Mouse (Mus musculus) C3H10T1/2 (cell line): ENCODE results near the gene Defb20. TPM values are rescaled to one million over a fixed set of nuclear protein-coding genes. Genes with fewer than 3 reads are reported as not detected.

ENCODE experiments used
- polyA plus RNA-seq, 2 experiments: library from polyadenylated mRNA; unstranded; fragments of >200 nt; fragmentation: generic; extraction: Trizol; gene quantifications; one replicate each; pipeline ENCODE4 v1.2.1; 2012; ENCODE audit warnings: missing spikeins in 2 of 2

Gene Defb20
- not detected for polyA plus RNA-seq

GRCm38 (mm10) chr2:152476763-152477162 is at the start of gene Defb20:
Gene Defb20, plus strand, starts transcription at chr2:152477063.

GRCm38 (mm10) chr2:152464570-152465150 is 12.2 kb upstream of the Defb20 start, which contains the start of gene Defb23:
Gene Defb23, minus strand, starts transcription at chr2:152464620.

GRCm38 (mm10) chr2:152490038-152490437 is 13.2 kb downstream of the Defb20 start, which contains the start of gene Defb22:
Gene Defb22, minus strand, starts transcription at chr2:152490138.

GRCm38 (mm10) chr2:152511592-152511991 is 34.7 kb downstream of the Defb20 start, which contains the start of gene Defb26:
Gene Defb26, minus strand, starts transcription at chr2:152511692.

GRCm38 (mm10) chr2:152517981-152518380 is 41.1 kb downstream of the Defb20 start, which contains the start of gene Defb28:
Gene Defb28, plus strand, starts transcription at chr2:152518255.

Other genes starting within 250 kb of the Defb20 start
- gene Tbc1d20, start 183.2 kb upstream of the Defb20 start, polyA plus RNA-seq = 10 to 100 TPM; 19.4 to 42.5 TPM
- 10 to 100 TPM; 59.3 to 79.2 TPM for gene Rbck1, start 144.4 kb upstream of the Defb20 start, polyA plus RNA-seq
- 1 to 10 TPM; 3.7 to 5.4 TPM for gene Trib3, start 133.0 kb upstream of the Defb20 start, polyA plus RNA-seq
- not detected for gene Nrsn2, start 100.4 kb upstream of the Defb20 start, polyA plus RNA-seq
- gene Sox12, start 79.0 kb upstream of the Defb20 start, polyA plus RNA-seq = 1 to 10 TPM; 6.7 to 9.7 TPM
- gene Zcchc3, start 62.0 kb upstream of the Defb20 start, polyA plus RNA-seq = under 1 TPM; 0.26 to 0.84 TPM
- gene 6820408C15Rik, start 61.5 kb upstream of the Defb20 start, polyA plus RNA-seq = not detected
- gene Defb23, start 12.4 kb upstream of the Defb20 start, polyA plus RNA-seq = not detected
- gene Defb22, start 13.1 kb downstream of the Defb20 start, polyA plus RNA-seq = not detected
- gene Defb26, start 34.6 kb downstream of the Defb20 start, polyA plus RNA-seq = not detected
- gene Defb28, start 41.2 kb downstream of the Defb20 start, polyA plus RNA-seq = not detected
- not detected for gene Defb29, start 63.0 kb downstream of the Defb20 start, polyA plus RNA-seq
- not detected for gene Gm17416, start 92.3 kb downstream of the Defb20 start, polyA plus RNA-seq
- gene Defb21, start 95.7 kb downstream of the Defb20 start, polyA plus RNA-seq = not detected
- gene Defb19, start 103.2 kb downstream of the Defb20 start, polyA plus RNA-seq = not detected
- not detected for gene Defb45, start 122.3 kb downstream of the Defb20 start, polyA plus RNA-seq
- not detected for gene Defb36, start 127.3 kb downstream of the Defb20 start, polyA plus RNA-seq
- under 1 TPM in 1 of 2 experiments, not detected in 1; 0.22 TPM for gene Defb25, start 146.0 kb downstream of the Defb20 start, polyA plus RNA-seq
- under 1 TPM in 1 of 2 experiments, not detected in 1; 0.05 TPM for gene Rem1, start 149.9 kb downstream of the Defb20 start, polyA plus RNA-seq
- gene H13, start 192.4 kb downstream of the Defb20 start, polyA plus RNA-seq = 100 to 1,000 TPM; 127 to 134 TPM
- gene Mcts2, start 210.0 kb downstream of the Defb20 start, polyA plus RNA-seq = 10 to 100 TPM in 1 of 2 experiments, 1 to 10 TPM in 1; 6.8 to 12.6 TPM